Mouse (Mus musculus): Measurements from ENCODE around the gene Myo1f.
"Not testable (repeated sequence)": the region's sequence is repeated elsewhere in the genome, so short reads cannot be mapped to it uniquely, and the experiment has no call there.

- not testable (repeated sequence) for TF ChIP-seq CTCF (IDR thresholded peaks at IDR 0.05; ENCODE audit: control insufficient read depth, insufficient read depth, insufficient replicate concordance, low read depth, low read length); POLR2A (IDR thresholded peaks at IDR 0.05; ENCODE audit: control insufficient read depth, low read depth, low read length)
Measured at GRCm38 (mm10) chr17:33613726-33614125, 58.2 kb downstream of the Myo1f start.
